Mouse (Mus musculus): Measurements from ENCODE around the gene Rnf212b.

The Rnf212b gene

DNA sequence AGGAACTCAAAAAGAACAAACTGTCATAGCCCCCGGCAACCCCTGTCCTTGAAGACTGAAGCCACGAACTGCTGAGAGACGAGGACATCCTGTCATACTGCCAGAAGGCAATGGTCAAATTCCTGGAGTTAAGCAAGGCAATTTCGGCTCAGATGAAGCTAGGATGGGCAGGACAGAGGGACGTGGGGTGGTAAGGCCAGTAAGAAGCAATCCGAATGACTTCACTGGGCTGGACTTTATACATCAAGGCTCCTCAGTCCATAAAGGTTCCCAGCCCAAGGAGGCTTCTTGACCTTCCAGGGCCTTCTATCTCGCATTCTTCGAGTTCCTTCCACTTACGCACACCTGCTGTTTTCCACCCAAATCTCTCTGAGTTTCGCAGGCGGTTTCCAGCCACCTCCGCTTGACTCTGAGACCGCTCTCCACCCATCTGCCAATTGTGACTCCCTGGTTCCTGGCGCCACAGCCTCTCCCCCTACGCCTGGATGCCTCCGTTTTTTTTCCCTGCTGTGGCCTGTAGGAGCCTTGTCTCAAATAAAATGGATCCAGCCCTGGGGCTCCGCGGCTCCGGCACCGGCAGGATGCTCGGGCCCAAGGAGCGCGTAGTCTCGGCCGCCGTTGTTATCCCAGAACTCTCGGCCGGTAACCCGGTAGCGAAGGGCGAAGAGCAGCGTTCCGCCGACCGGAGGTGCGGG is 62.0 kb downstream of the Rnf212b start:
- DNase-seq: peak; percentile 47

GRCm38 (mm10) chr14:54876539-54877047 is 62.7 kb downstream of the Rnf212b start:
- DNase-seq: peak; percentile 85

- DNase-seq: peak; percentile 63
Measured at GRCm38 (mm10) chr14:54877048-54877715, 63.2 kb downstream of the Rnf212b start, which contains the start of gene Ppp1r3e. Gene Ppp1r3e, minus strand, starts transcription at chr14:54877550.

DNA sequence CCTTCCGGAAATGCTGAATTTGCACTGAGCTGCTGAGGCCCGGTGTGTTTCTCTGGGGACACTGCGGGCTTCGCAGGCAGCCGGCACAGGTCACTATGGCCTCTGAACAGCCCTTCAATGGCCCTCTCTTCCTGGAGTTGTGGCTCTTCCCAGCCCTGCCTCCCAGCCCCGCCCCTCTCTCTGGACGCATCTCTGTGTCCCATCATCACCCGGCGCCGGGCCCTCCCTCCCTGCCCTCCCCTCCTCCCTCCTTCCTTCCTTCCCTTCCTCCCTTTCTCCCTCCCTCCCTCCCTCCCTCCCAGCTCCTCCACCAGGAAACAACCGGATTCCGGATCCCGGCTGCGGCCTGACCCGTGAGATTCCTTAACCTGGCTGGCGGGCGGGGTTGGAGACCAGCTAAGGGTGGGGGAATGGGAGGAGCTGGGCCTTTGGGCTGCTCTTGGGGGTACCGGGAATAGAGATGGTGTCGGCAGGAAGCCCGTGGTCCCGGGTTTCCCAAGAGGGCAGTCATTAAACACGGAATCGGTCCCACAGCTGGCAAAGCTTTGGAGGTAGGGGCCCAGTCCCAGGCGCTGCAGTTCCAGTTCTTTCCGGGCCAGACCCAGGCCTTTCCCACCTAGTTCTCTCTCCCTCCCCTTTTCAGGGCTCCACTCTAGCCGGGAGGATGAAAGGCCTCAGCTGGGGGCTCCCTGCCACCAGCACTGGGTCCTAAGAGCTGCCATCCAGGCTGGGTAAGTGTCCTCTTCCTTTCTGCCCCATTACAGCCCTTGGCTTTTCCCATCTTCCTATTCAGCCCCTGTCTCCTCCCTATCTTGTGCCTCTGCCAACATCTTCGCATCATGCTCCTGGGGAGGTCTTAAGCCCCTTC is 69.4 kb downstream of the Rnf212b start, which contains the start of the genes Bcl2l2 and Gm20521:
Bcl2l2 (plus strand) TSS at position 224 of the 868 bp plus-strand sequence.
Gm20521 (plus strand) TSS at position 288 of the 868 bp plus-strand sequence.
- peak; percentile 85 for DNase-seq

GRCm38 (mm10) chr14:54884022-54884712 is 70.2 kb downstream of the Rnf212b start:
- DNase-seq: no peak

DNA sequence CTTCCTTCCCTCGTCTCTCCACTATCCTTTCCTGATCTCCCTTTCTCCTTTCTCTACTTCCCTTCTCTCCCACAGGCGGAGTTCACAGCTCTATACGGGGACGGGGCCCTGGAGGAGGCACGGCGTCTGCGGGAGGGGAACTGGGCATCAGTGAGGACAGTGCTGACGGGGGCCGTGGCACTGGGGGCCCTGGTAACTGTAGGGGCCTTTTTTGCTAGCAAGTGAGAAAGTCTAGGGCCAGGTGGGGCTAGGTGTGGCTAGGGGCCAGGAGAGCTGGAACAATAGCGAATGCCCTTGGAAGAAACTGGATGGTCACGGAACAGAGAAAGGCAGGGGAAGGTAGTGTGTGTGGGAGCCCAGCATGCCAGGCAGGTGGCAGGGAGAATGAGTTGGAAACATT is 71.4 kb downstream of the Rnf212b start:
- no peak for DNase-seq

GRCm38 (mm10) chr14:54892200-54892599 is 78.3 kb downstream of the Rnf212b start, which contains the start of gene Pabpn1:
Gene Pabpn1, plus strand, starts transcription at chr14:54892500.
- DNase-seq: no peak

DNA sequence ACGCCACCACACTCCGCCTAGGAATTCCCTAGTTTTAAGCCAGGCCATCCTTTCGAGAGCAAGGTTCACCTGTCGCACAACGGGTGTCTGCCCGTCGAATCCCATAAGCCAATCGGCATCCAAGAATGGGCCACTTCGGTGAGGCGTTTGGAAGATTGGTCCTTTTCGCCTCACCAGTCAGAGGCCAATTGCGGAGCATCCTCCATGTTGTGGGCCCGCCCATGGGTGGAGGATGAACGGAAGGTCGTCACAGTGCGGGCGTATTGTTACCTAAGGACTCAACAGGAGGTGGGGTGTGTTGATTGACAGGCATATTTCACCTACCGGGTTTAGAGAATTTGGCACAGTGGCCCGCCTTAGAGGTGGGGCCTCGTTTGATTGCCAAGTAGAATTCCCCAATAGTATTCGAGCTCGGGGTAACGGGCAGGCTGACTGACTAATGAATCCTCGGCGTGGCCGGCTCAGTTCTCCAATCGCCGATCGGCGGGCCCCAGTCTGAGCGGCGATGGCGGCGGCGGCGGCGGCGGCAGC is 79.8 kb downstream of the Rnf212b start:
- DNase-seq: peak; percentile 95

DNA sequence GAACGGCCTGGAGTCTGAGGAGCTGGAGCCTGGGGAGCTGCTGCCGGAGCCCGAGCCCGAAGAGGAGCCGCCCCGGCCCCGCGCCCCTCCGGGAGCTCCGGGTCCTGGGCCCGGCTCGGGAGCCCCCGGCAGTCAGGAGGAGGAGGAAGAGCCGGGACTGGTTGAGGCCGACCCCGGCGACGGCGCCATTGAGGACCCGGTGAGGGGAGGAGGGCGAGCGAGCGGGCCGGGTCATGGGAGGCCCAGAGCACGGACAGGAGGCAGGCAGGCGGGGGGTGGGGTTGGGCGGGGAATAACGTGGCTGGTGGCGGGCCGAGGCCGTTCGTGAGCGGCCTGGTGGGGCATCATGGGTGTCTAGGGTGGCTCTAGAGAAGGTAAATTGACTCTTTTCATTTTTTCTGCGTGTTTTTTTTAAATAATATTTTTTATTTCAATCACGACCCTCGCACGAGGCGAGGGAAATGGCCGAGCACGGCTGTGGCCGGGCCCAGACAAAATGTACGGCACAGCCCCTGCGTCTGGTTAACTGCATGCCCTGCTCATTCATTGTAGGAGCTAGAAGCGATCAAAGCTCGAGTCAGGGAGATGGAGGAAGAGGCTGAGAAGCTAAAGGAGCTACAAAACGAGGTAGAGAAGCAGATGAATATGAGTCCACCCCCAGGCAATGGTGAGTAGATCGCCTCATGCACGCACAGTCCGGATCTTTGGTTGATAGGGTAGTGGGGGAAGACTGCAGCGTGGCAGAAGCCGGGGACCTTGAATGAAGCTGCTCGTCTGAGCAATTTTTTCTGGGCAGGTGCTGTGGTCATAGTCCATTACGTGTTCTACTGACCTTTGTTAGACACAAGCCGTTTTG is 80.6 kb downstream of the Rnf212b start:
- peak; percentile 67 for DNase-seq

GRCm38 (mm10) chr14:54897445-54897844 is 83.5 kb downstream of the Rnf212b start:
- no peak for DNase-seq

DNA sequence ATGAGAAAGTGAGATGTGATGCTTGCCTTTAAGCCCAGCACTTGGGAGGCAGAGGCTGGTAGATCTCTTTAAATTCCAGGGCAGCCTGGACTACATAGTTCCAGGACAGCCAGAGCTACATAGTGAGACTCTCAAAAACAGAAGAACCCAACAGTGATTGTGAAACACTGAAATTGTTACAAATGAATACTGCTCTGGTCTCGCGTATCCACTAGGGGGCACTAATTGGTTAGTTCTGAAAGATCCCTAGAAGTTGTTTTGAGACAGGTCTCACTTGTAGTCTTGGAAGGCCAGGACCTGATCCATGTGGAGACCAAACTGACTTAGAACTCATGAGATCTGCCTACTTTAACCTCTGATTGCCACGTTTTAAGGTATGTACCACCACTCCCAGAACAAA is 86.4 kb downstream of the Rnf212b start:
- DNase-seq: peak; percentile 81

DNA sequence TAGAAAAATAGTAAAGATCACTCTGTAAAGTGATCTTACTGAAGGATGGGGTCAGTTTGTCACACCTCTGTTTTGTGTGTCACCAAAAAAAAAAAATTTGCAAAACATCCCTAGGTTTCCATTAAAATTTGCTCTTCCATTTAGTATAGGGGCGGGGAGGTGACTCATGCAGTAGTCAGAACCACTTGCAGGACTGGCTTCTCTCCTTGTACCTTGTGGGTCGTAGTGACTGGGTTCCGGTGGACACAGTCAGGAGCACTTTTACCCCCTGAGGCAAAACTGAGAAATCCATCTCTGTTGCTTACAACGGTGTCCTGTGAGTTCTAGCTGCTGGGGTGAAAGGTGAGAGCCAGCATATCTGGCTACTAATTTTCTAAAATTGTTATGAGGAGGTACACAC is 89.7 kb downstream of the Rnf212b start:
- DNase-seq: no peak
